Mouse (Mus musculus): ENCODE measurements around the gene Med13l.

Med13l gene

GRCm38 (mm10) chr5:118594470-118595236, 34.2 kb downstream of the Med13l start:
- peak in 1 of 2 experiments; percentile 67 for DNase-seq (ENCODE audit: low spot score in 2 of 2)

GRCm38 (mm10) chr5:118595901-118596300, 35.4 kb downstream of the Med13l start:
- DNase-seq (ENCODE audit: low spot score in 2 of 2) = no peak

- no peak for DNase-seq (ENCODE audit: low spot score in 2 of 2)
These were observed 36.1 kb downstream of the Med13l start for GRCm38 (mm10) chr5:118596452-118597092.

GRCm38 (mm10) chr5:118598601-118599000, 38.1 kb downstream of the Med13l start:
- DNase-seq (ENCODE audit: low spot score in 2 of 2) = no peak

GRCm38 (mm10) chr5:118601452-118601851, 41.0 kb downstream of the Med13l start:
- no peak for DNase-seq (ENCODE audit: low spot score in 2 of 2)

GRCm38 (mm10) chr5:118602706-118603105, 42.2 kb downstream of the Med13l start:
- DNase-seq (ENCODE audit: low spot score in 2 of 2) = no peak

GRCm38 (mm10) chr5:118605424-118606067, 45.1 kb downstream of the Med13l start:
- DNase-seq (ENCODE audit: low spot score in 2 of 2) = no peak

- DNase-seq (ENCODE audit: low spot score in 2 of 2) = peak in 1 of 2 experiments; percentile 38
These were observed 46.2 kb downstream of the Med13l start for GRCm38 (mm10) chr5:118606636-118607035.

GRCm38 (mm10) chr5:118607900-118608299, 47.4 kb downstream of the Med13l start:
- no peak for DNase-seq (ENCODE audit: low spot score in 2 of 2)

GRCm38 (mm10) chr5:118610468-118610867, 50.0 kb downstream of the Med13l start:
- no peak for DNase-seq (ENCODE audit: low spot score in 2 of 2)

GRCm38 (mm10) chr5:118612956-118613631, 52.6 kb downstream of the Med13l start:
- no peak for DNase-seq (ENCODE audit: low spot score in 2 of 2)

- DNase-seq (ENCODE audit: low spot score in 2 of 2) = no peak
These were observed 53.2 kb downstream of the Med13l start for GRCm38 (mm10) chr5:118613704-118614103.

GRCm38 (mm10) chr5:118614116-118614515, 53.6 kb downstream of the Med13l start:
- DNase-seq (ENCODE audit: low spot score in 2 of 2) = peak in 1 of 2 experiments; percentile 52

- DNase-seq (ENCODE audit: low spot score in 2 of 2) = no peak
These were observed 54.1 kb downstream of the Med13l start for GRCm38 (mm10) chr5:118614571-118614981.

GRCm38 (mm10) chr5:118618963-118619610, 58.6 kb downstream of the Med13l start:
- no peak for DNase-seq (ENCODE audit: low spot score in 2 of 2)

GRCm38 (mm10) chr5:118619801-118620200, 59.3 kb downstream of the Med13l start:
- no peak for DNase-seq (ENCODE audit: low spot score in 2 of 2)

- no peak for DNase-seq (ENCODE audit: low spot score in 2 of 2)
These were observed 59.9 kb downstream of the Med13l start for GRCm38 (mm10) chr5:118620330-118620910.

GRCm38 (mm10) chr5:118621877-118622276, 61.4 kb downstream of the Med13l start:
- DNase-seq (ENCODE audit: low spot score in 2 of 2) = no peak

- no peak for DNase-seq (ENCODE audit: low spot score in 2 of 2)
These were observed 61.9 kb downstream of the Med13l start for GRCm38 (mm10) chr5:118622346-118622745.

- no peak for DNase-seq (ENCODE audit: low spot score in 2 of 2)
These were observed 63.3 kb downstream of the Med13l start for GRCm38 (mm10) chr5:118623797-118624196.

- no peak for DNase-seq (ENCODE audit: low spot score in 2 of 2)
These were observed 67.2 kb downstream of the Med13l start for GRCm38 (mm10) chr5:118627630-118628029.
